Mouse (Mus musculus) midbrain, embryonic 13.5 days (tissue): ENCODE data around the gene Ndufa10. TPM values are rescaled to one million over a fixed set of nuclear protein-coding genes. Genes with fewer than 3 reads are reported as not detected.
A peak's percentile ranks its signal among the peaks of the same experiment; 100 is the strongest.
"Not testable (repeated sequence)": the region's sequence is repeated elsewhere in the genome, so short reads cannot be mapped to it uniquely, and the experiment has no call there.

Experiments
- ATAC-seq: fragments of 200-750 bp; cut with Nextera tagmentation; 2 replicates; pipeline ENCODE4 v1.8.0; 2017; ENCODE audit warnings: mild to moderate bottlenecking, moderate TSS enrichment, moderate library complexity
- H3K27ac ChIP-seq: fragments of 300-500 bp; sonication (generic); 2 replicates; pipeline ENCODE4 v1.5.1; 2015; ENCODE audit warnings: inconsistent platforms, mild to moderate bottlenecking, moderate library complexity
- H3K27me3 ChIP-seq: fragments of 300-500 bp; sonication (generic); 2 replicates; pipeline ENCODE4 v1.6.1; 2015; ENCODE audit warnings: mild to moderate bottlenecking, inconsistent platforms
- H3K36me3 ChIP-seq: fragments of 300-500 bp; sonication (generic); 2 replicates; pipeline ENCODE4 v1.6.1; 2015; ENCODE audit warnings: mild to moderate bottlenecking, inconsistent platforms
- H3K4me1 ChIP-seq: fragments of 300-500 bp; sonication (generic); replicated peaks from 2 replicates; pipeline ENCODE4 v1.6.1; 2015; ENCODE audit warnings: inconsistent platforms
- H3K4me2 ChIP-seq: fragments of 300-500 bp; sonication (generic); replicated peaks from 2 replicates; pipeline ENCODE4 v1.6.1; 2015; ENCODE audit warnings: moderate library complexity, mild to moderate bottlenecking, inconsistent platforms
- H3K4me3 ChIP-seq: fragments of 300-500 bp; sonication (generic); replicated peaks from 2 replicates; pipeline ENCODE4 v1.5.1; 2015; ENCODE audit warnings: mild to moderate bottlenecking, inconsistent platforms
- H3K9ac ChIP-seq: fragments of 300-500 bp; sonication (generic); replicated peaks from 2 replicates; pipeline ENCODE4 v1.6.1; 2015; ENCODE audit warnings: mild to moderate bottlenecking, inconsistent platforms
- H3K9me3 ChIP-seq: fragments of 300-500 bp; sonication (generic); 2 replicates; pipeline ENCODE4 v1.6.1; 2016; ENCODE audit warnings: mild to moderate bottlenecking, inconsistent platforms
- WGBS: fragments of 180-500 bp; shearing (Covaris S2); methylation state at CpG from one replicate; pipeline ENCODE4 v1.1.7; 2015; 5-methylcytosine and 5-hydroxymethylcytosine counted together
- polyA plus RNA-seq: library from polyadenylated mRNA; unstranded; fragments of >200 nt; fragmentation: Nextera tagmentation; extraction: Ambion mirVana; gene quantifications from 2 replicates; pipeline ENCODE4 v1.2.1, GENCODE M21; 2015

Ndufa10 gene
- polyA plus RNA-seq, result 271 and 284 TPM in 2 replicates

DNA sequence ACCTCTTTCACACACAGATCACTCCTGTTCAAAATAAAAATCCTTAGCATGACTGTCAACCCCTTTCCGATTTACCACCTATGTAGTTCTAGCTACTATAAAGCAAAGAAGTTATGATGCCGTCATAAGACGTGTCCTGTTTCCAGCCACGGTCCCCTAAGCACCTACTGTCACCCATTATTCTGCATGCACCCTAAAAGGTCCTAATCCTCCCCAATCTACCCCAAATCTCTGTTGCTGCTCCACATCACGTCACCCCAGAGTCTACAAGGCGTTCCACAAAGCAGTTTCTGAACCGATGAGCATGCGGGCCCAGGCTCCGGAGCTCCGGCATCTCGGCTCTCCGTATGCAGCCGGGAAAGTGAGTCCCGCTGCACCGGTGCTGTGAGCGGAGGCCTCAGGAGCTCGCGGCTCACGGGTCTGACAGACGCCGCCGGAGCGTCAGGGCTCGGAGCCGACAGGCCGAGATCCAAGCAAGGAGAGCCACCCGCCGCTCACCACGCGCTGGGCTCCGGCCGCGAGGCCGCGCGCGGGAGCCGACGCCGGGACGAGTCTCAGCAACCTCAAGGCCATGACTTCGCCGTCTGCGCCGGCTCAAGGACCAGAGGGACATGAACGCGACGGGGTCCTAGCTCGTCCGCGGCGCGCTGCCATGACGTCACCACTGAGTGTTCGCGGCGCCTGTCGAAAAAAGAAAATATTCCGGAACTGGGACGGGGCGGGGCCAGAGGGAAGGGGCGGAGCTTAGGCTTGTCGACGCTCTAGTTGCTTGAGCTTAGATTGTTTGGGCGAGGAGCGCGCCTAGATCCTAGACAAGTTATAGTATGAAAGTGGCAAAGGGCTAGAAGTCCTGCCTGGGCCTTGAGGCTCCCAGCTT, at the start of gene Ndufa10:
Gene Ndufa10 (minus strand): TSS at position 696 of the 877 bp plus-strand sequence.
- Histone ChIP-seq H3K4me3 (peak within 1 kb of the TSS; percentile 78), H3K4me1 (peaks cover 20% of the 10 kb centered on the region), H3K4me2 (peak within 1 kb of the TSS; percentile 93), H3K9me3 (no peaks in the 10 kb centered on the region), H3K36me3 (peaks cover 26% of the 10 kb centered on the region), H3K9ac (peak within 1 kb of the TSS; percentile 97), H3K27ac (peak within 1 kb of the TSS; percentile 65; the same call in 1 of the 2 replicates), H3K27me3 (peaks cover 3% of the 10 kb centered on the region; the same call in 1 of the 2 replicates)
- peak; percentile 93 for ATAC-seq
- WGBS, result under 1% methylated on average over 67 of the region's 67 CpGs

DNA sequence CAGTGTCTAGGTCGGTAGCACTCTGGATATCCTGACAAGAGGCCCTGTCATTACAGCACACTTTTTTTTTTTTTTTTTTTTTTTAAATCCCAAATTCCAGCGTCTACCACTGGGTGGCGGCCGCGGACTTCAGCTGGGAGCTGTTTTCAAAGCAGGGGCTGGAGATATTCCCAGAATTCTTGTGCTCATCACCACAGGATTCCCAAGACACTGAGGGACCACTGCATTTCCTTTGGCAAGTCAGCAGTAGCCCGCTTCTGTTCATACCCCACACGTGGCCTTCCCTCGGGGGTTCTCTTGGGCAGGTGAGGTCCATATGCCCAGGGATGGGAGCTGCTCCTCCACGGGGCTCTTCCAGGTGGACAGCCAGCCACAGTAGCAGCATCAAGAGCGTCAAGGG, 47.7 kb upstream of the Ndufa10 start:
- Histone ChIP-seq H3K9ac (no peak overlapping the region), H3K4me3 (no peak overlapping the region), H3K4me1 (no peaks in the 10 kb centered on the region), H3K27ac (no peak overlapping the region), H3K9me3 (no peaks in the 10 kb centered on the region), H3K36me3 (no peaks in the 10 kb centered on the region), H3K27me3 (no peaks in the 10 kb centered on the region), H3K4me2 (no peak overlapping the region)
- 20% methylated on average over 10 of the region's 10 CpGs for WGBS
- peak; percentile 74 for ATAC-seq

DNA sequence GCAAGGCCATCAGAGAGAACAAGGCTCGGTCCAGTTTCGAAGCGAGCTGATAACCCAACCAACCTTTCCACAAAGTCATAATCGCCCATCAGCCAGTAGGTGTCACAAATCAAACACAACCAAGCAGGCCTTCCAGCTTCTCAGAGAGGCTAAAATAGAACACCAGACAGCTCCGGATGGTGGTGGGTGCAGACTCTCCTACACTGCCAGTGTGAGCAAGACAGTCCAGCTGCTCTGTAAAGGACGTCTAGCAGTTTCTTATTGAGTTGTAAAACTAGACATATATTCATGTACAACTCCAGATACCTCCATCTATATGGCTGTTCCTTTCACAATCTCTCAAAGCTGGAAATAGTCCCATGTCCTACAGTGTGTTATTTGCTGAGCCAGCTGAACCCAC, 45.4 kb upstream of the Ndufa10 start:
- no peak for ATAC-seq
- Histone ChIP-seq H3K4me1 (no peaks in the 10 kb centered on the region), H3K9me3 (no peaks in the 10 kb centered on the region), H3K9ac (no peak overlapping the region), H3K27me3 (no peaks in the 10 kb centered on the region), H3K4me3 (no peak overlapping the region), H3K36me3 (no peaks in the 10 kb centered on the region), H3K4me2 (no peak overlapping the region), H3K27ac (no peak overlapping the region)
- 84% methylated on average over 6 of the region's 6 CpGs for WGBS

DNA sequence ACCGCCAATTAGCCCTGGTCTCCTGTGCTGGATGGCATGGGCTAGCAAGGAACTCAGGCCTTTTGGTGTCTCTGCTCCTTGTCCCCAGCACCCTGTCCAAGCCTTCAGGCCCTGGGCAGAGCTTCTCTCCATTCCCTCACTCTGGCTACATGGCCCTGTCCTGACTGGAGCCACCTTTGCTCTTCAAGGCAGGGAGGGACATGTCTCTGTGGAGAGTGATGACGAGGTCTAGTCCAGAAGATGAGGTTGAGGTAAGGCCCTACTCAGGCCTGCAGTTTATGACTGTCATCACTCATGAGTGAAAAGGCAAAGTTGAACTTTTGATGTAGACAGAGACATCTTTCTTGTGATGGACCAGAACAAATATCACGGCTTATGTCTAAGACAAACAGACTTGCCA, 44.9 kb upstream of the Ndufa10 start, which contains the start of gene Olfr1414:
Gene Olfr1414 (minus strand): TSS at position 101 of the 400 bp plus-strand sequence.
- no peaks in the 10 kb centered on the region for H3K4me1 ChIP-seq
- H3K4me3 ChIP-seq, result no peak within 1 kb of the TSS
- H3K27me3 ChIP-seq, result no peaks in the 10 kb centered on the region
- 88% methylated on average over 3 of the region's 3 CpGs for WGBS
- no peak within 1 kb of the TSS for H3K27ac ChIP-seq
- H3K9me3 ChIP-seq, result no peaks in the 10 kb centered on the region
- H3K36me3 ChIP-seq, result no peaks in the 10 kb centered on the region
- no peak within 1 kb of the TSS for H3K4me2 ChIP-seq
- ATAC-seq, result no peak
- H3K9ac ChIP-seq, result no peak within 1 kb of the TSS

DNA sequence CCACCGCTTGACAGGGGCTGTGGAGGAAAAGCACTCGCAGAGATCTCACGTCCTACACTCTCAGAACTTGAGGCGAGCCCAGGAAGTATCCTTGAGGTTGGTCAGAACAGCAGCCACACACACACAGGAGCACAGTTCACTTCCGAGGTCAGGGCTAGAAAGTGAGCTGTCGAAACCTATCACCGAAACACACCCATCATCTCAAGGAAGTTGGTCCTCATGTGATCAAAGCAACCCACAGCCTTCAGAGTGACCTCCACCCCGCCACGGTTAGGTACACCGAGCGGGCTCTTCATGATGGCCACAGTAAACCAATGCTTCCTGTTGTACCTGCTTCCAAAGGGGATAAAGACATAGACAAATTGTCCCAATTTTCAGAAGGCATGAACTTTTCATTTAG, 41.7 kb upstream of the Ndufa10 start:
- no peak for ATAC-seq
- H3K27me3 ChIP-seq, result no peaks in the 10 kb centered on the region

DNA sequence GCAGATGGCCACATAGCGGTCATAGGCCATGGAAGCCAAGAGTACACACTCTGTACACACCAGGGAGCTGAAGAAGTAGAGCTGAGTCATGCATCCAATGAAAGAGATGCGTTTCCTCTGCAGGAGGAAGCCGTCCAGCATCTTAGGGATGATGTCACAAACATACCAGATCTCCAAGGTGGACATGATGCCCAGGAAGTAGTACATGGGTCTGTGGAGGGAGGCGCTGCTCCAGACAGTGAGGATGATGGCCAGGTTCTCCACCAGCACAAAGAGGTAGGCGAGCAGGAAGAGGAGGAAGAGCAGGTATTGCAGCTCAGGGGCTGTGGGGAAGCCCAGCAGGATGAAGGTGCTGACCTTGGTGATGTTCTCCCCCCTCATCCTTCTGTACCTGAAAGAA, 38.0 kb upstream of the Ndufa10 start:
- H3K9me3 ChIP-seq, H3K4me3 ChIP-seq, H3K36me3 ChIP-seq, H3K27ac ChIP-seq, H3K9ac ChIP-seq, H3K4me1 ChIP-seq, H3K27me3 ChIP-seq, H3K4me2 ChIP-seq, ATAC-seq: not testable (repeated sequence)
- 86% methylated on average over 5 of the region's 5 CpGs for WGBS

More for the DNA sequence above, 41.7 kb upstream of the Ndufa10 start:
- Histone ChIP-seq H3K4me1 (no peaks in the 10 kb centered on the region), H3K4me3 (no peak overlapping the region), H3K27ac (no peak overlapping the region), H3K36me3 (no peaks in the 10 kb centered on the region), H3K9ac (no peak overlapping the region), H3K9me3 (no peaks in the 10 kb centered on the region), H3K4me2 (no peak overlapping the region)
- WGBS, result 90% methylated on average over 11 of the region's 11 CpGs

DNA sequence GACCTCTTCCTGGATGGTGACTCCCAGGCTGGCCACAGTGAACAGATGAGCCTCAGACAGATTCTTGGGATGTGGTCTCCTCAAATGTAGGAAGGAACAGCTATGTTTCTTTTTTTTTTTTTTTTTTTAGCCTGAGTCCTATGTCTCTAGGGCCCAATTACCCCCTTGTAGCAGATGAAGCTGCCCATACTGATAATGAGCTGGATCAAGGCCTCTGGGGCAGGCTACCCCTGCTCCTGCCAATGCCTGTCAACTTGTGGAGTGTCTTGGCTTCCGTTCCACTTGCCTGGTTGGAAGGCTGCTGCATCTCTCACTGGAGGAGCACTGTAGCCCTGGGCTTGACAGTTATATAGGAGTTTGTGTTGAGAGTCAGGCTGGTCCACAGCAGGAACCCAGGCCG, 22.3 kb upstream of the Ndufa10 start, which contains the start of gene Olfr1415:
Gene Olfr1415 (minus strand): TSS at position 101 of the 400 bp plus-strand sequence.
- 78% methylated on average over 2 of the region's 2 CpGs for WGBS
- no peak for ATAC-seq

DNA sequence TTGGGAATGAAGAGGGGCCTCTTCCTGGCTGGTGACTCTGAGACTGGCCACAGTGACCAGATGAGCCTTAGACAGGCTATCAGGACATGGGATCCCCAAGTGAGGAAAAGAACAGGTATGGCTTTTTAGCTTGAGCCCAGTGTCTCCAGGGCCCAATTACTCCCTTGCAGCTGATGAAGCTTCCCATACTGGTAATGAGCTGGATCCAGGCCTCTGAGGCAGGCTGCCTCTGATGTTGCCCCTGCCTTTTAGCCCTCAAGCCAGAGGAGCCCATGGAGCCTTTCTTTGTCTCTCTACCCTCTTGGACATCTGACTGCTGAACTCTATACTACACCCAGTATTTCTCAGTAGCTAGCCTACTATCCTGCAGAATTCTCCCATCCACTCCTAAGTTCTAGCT, 11.4 kb upstream of the Ndufa10 start, which contains the start of gene Olfr1416:
Gene Olfr1416 (minus strand): TSS at position 101 of the 400 bp plus-strand sequence.
- ATAC-seq, result no peak
- no peaks in the 10 kb centered on the region for H3K4me1 ChIP-seq
- no peak within 1 kb of the TSS for H3K9ac ChIP-seq
- H3K4me3 ChIP-seq, result no peak within 1 kb of the TSS
- H3K9me3 ChIP-seq, result peaks cover 9% of the 10 kb centered on the region; the same call in 1 of the 2 replicates
- H3K36me3 ChIP-seq, result no peaks in the 10 kb centered on the region
- H3K27ac ChIP-seq, result no peak within 1 kb of the TSS
- H3K27me3 ChIP-seq, result no peaks in the 10 kb centered on the region
- no peak within 1 kb of the TSS for H3K4me2 ChIP-seq

More for the DNA sequence above, 22.3 kb upstream of the Ndufa10 start, which contains the start of gene Olfr1415:
- no peak within 1 kb of the TSS for H3K4me3 ChIP-seq
- H3K9me3 ChIP-seq, result no peaks in the 10 kb centered on the region
- no peaks in the 10 kb centered on the region for H3K4me1 ChIP-seq
- H3K27ac ChIP-seq, result no peak within 1 kb of the TSS
- no peak within 1 kb of the TSS for H3K9ac ChIP-seq
- no peaks in the 10 kb centered on the region for H3K36me3 ChIP-seq
- H3K27me3 ChIP-seq, result no peaks in the 10 kb centered on the region
- no peak within 1 kb of the TSS for H3K4me2 ChIP-seq

DNA sequence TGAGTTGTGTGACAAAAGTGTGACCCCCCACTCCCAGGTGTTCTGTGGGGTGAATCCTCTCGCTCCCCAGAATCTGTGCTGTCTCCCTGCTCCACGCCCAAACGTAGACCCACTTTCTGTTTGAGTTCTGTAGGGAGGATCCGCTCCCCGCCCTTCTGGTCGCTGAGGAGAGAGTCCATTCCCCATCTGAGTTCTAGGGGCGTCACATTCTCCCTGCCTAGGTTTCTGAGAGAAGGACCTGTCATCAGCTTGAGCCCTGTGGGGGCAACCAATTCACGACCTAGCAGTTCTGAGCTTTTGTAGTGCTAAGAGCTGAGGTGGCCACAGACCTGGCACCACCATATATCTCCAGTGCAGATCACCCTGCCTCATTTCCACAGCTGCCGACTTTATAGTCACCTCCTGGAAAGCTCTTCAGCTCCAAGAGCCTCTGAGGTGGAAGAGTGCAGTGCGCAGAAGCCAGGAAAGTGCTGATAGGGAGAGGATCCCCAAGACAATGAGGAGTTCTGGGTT, 462 bp upstream of the Ndufa10 start:
- Histone ChIP-seq H3K4me1 (peaks cover 20% of the 10 kb centered on the region), H3K36me3 (peaks cover 19% of the 10 kb centered on the region), H3K27me3 (peaks cover 3% of the 10 kb centered on the region; the same call in 1 of the 2 replicates), H3K9me3 (no peaks in the 10 kb centered on the region), H3K27ac (no peak overlapping the region), H3K9ac (peak overlapping the region; percentile 97), H3K4me3 (peak overlapping the region; percentile 78), H3K4me2 (peak overlapping the region; percentile 93)
- 6% methylated on average over 10 of the region's 10 CpGs for WGBS
- peak; percentile 78; the same call in 1 of the 2 replicates for ATAC-seq

DNA sequence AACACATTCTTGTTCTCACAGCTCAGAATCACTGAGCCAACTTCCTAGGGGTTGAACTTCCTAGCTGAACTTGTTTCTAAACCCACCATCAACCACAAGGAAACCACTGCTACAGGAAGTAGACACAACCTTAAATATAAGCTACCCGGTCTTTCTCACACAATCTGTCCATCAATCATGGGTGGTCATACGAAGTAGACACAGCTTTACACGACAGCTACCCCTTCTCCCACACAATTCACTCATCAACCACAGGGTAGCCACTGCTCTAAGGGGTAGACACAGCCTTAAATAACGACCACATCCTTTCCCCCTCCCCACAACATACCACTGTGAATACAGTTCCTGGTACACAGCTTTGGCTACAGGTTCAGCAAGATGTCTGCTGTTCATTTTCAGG, 4.8 kb downstream of the Ndufa10 start:
- peaks cover 71% of the 10 kb centered on the region for H3K36me3 ChIP-seq
- H3K27ac ChIP-seq, result no peak overlapping the region
- H3K4me2 ChIP-seq, result no peak overlapping the region
- H3K4me3 ChIP-seq, result no peak overlapping the region
- H3K4me1 ChIP-seq, result peaks cover 15% of the 10 kb centered on the region
- WGBS, result 94% methylated on average over 4 of the region's 4 CpGs
- H3K27me3 ChIP-seq, result no peaks in the 10 kb centered on the region
- no peak for ATAC-seq
- H3K9me3 ChIP-seq, result no peaks in the 10 kb centered on the region
- H3K9ac ChIP-seq, result no peak overlapping the region

DNA sequence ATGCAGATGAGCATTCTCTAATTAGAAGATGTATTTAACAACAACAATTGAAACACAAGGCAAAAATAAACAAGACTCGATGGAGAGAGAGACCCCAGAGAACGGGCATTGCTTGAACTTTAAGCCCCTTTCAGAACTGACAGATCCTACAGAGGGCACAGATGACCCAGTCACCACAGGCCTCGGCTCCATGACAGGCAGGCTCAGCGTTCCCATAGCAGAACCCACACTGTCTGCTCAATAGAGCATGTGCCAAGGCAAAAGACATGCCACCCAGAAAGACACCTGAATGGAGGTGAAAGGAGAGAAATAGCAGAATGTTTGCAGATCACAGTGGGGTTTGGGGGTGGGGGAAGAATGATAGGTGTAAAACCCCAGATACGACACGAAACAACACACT, 15.2 kb downstream of the Ndufa10 start:
- ATAC-seq, result no peak
- no peak overlapping the region for H3K4me2 ChIP-seq
- 93% methylated on average over 6 of the region's 6 CpGs for WGBS
- H3K9me3 ChIP-seq, result 0 out of 2 replicates have a peak, but pooled peaks cover 2% of the 10 kb centered on the region
- no peaks in the 10 kb centered on the region for H3K4me1 ChIP-seq
- H3K27me3 ChIP-seq, result no peaks in the 10 kb centered on the region
- no peak overlapping the region for H3K9ac ChIP-seq
- H3K36me3 ChIP-seq, result peaks cover 86% of the 10 kb centered on the region
- H3K27ac ChIP-seq, result no peak overlapping the region
- no peak overlapping the region for H3K4me3 ChIP-seq

DNA sequence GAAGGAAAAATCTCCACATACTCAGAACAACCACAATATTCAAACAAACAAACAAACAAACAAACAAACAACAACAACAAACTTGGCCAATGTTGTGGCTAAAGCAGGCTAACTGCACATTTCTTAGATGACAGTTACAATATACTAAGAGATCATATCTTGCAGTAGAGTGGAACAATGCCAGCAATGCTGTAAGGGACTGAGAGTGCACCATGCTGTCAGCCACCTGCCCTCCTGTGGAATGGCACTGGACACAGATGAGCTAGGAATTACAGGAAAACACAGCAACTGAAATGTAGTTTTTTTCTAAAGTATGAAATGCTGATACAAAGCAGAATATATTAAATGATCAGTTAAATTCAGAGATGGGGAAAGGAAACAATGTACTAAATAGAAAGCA, 15.9 kb downstream of the Ndufa10 start:
- no peaks in the 10 kb centered on the region for H3K27me3 ChIP-seq
- H3K27ac ChIP-seq, result no peak overlapping the region
- H3K4me3 ChIP-seq, result no peak overlapping the region
- H3K9me3 ChIP-seq, result 0 out of 2 replicates have a peak, but pooled peaks cover 2% of the 10 kb centered on the region
- no peak overlapping the region for H3K9ac ChIP-seq
- H3K4me1 ChIP-seq, result no peaks in the 10 kb centered on the region
- no peak overlapping the region for H3K4me2 ChIP-seq
- H3K36me3 ChIP-seq, result peaks cover 84% of the 10 kb centered on the region
- ATAC-seq, result no peak
